16 mouse cellular contexts compared by ENCODE assay signal in genomic region chr2:93039706-93040105, GRCm38 (mm10). TPM values are rescaled to one million over a fixed set of nuclear protein-coding genes. Genes with fewer than 3 reads are reported as not detected.
DNase-seq lines count a peak whose midpoint lies in the region; ATAC-seq lines count a peak whose summit lies in the region.
"Had no signal": no experiment of that assay in that cellular context is flagged by ENCODE, and none has a peak within 500 bp of the region (broad histone marks: within the 10 kb centered on the region; RNA-seq: fewer than 3 reads in every experiment).

No protein-coding gene starts in this region.

- no peak overlapping the region for H3K4me2 ChIP-seq in heart, embryonic 14.5 days (ENCODE audit: low read length)
- no peak overlapping the region for H3K4me2 ChIP-seq in midbrain, embryonic 11.5 days
- no peak overlapping the region for H3K4me2 ChIP-seq in midbrain, embryonic 16.5 days (ENCODE audit: low read length)
- H3K4me2 ChIP-seq: forebrain, embryonic 13.5 days; hindbrain, embryonic 15.5 days had no signal

- H3K27ac ChIP-seq in heart, embryonic 14.5 days (replicated peaks in 1 of 2; ENCODE audit: control insufficient read depth in 1 of 2, insufficient read depth in 1 of 2, low read depth in 2 of 2, low read length in 2 of 2), result peak overlapping the region; percentile 25 to 79; a peak in 3 of 4 replicates
- H3K27ac ChIP-seq in midbrain, embryonic 11.5 days (ENCODE audit: low read depth, low read length), result no peak overlapping the region
- H3K27ac ChIP-seq in midbrain, embryonic 16.5 days (ENCODE audit: low read length), result no peak overlapping the region
- H3K27ac ChIP-seq: embryonic facial prominence, embryonic 10.5 days; forebrain, embryonic 13.5 days; hindbrain, embryonic 15.5 days had no signal

- peak; percentile 19 for DNase-seq in cerebellum, adult 8-10 months
- no peak for DNase-seq in cerebellum, postnatal 4 days (ENCODE audit: low spot score in 2 of 2)
- no peak for DNase-seq in heart, adult 9 months (ENCODE audit: low spot score in 2 of 2)
- peak; percentile 21 for DNase-seq in midbrain, embryonic 11.5 days (ENCODE audit: low spot score, missing footprints)
- no peak for DNase-seq in retina, embryonic 14.5 days (ENCODE audit: low spot score)
- DNase-seq: adrenal gland, adult 2 months; adrenal gland, postnatal 25 days; forebrain, postnatal 0 days; gastrocnemius, postnatal 14 days; kidney, adult 8-10 months had no signal

- H3K36me3 ChIP-seq in heart, embryonic 14.5 days (ENCODE audit: control insufficient read depth, insufficient read depth, low read length), result peaks cover 8% of the 10 kb centered on the region
- H3K36me3 ChIP-seq in midbrain, embryonic 11.5 days (ENCODE audit: control insufficient read depth, insufficient read depth, low read length), result no peaks in the 10 kb centered on the region
- H3K36me3 ChIP-seq in midbrain, embryonic 16.5 days (ENCODE audit: control insufficient read depth, insufficient read depth, low read length), result no peaks in the 10 kb centered on the region
- H3K36me3 ChIP-seq: hindbrain, embryonic 15.5 days had no signal

- peaks cover 41 to 71% of the 10 kb centered on the region in 2 experiments for H3K4me1 ChIP-seq in heart, embryonic 14.5 days (ENCODE audit: control insufficient read depth in 2 of 2, insufficient read depth in 2 of 2, low read length in 2 of 2)
- peaks cover 19% of the 10 kb centered on the region for H3K4me1 ChIP-seq in midbrain, embryonic 11.5 days (ENCODE audit: control insufficient read depth, insufficient read depth, low read length)
- H3K4me1 ChIP-seq in midbrain, embryonic 16.5 days (ENCODE audit: control insufficient read depth, insufficient read depth, low read length), result peaks cover 21% of the 10 kb centered on the region

- 83% methylated on average over 5 of the region's 5 CpGs for WGBS in heart, embryonic 14.5 days
- 85% methylated on average over 5 of the region's 5 CpGs for whole genome bisulfite sequencing in midbrain, embryonic 11.5 days
- WGBS in midbrain, embryonic 16.5 days, result 91% methylated on average over 5 of the region's 5 CpGs

- no peak for ATAC-seq in heart, embryonic 14.5 days (ENCODE audit: insufficient number of reproducible peaks, insufficient read depth, low FRiP score, low read depth)
- ATAC-seq in midbrain, embryonic 11.5 days (ENCODE audit: low FRiP score), result no peak
- ATAC-seq in midbrain, embryonic 16.5 days, result no peak
- ATAC-seq: forebrain, embryonic 13.5 days; forebrain, postnatal 0 days; intestine, embryonic 16.5 days had no signal

- no peak overlapping the region for H3K4me3 ChIP-seq in heart, embryonic 14.5 days (ENCODE audit: control insufficient read depth in 1 of 2, insufficient read depth in 1 of 2, low read depth in 1 of 2, low read length in 2 of 2)
- H3K4me3 ChIP-seq in midbrain, embryonic 11.5 days (ENCODE audit: low read depth, low read length), result no peak overlapping the region
- no peak overlapping the region for H3K4me3 ChIP-seq in midbrain, embryonic 16.5 days (ENCODE audit: low read depth, low read length)
- H3K4me3 ChIP-seq: embryonic facial prominence, embryonic 10.5 days; forebrain, embryonic 13.5 days; hindbrain, embryonic 15.5 days had no signal

- no peaks in the 10 kb centered on the region for H3K9me3 ChIP-seq in heart, embryonic 14.5 days (ENCODE audit: control insufficient read depth, low read length)
- no peaks in the 10 kb centered on the region for H3K9me3 ChIP-seq in midbrain, embryonic 11.5 days (ENCODE audit: control insufficient read depth, low read length)
- no peaks in the 10 kb centered on the region for H3K9me3 ChIP-seq in midbrain, embryonic 16.5 days (replicated peaks; ENCODE audit: control insufficient read depth, low read length, poor library complexity, severe bottlenecking)
- H3K9me3 ChIP-seq: embryonic facial prominence, embryonic 10.5 days; forebrain, embryonic 13.5 days; hindbrain, embryonic 15.5 days had no signal

- no peak overlapping the region for H3K9ac ChIP-seq in heart, embryonic 14.5 days (ENCODE audit: low read length)
- no peak overlapping the region for H3K9ac ChIP-seq in midbrain, embryonic 11.5 days (ENCODE audit: low read length)
- no peak overlapping the region for H3K9ac ChIP-seq in midbrain, embryonic 16.5 days (ENCODE audit: low read depth, low read length)
- H3K9ac ChIP-seq: forebrain, embryonic 13.5 days; forebrain, postnatal 0 days; hindbrain, embryonic 15.5 days had no signal

- H3K27me3 ChIP-seq in heart, embryonic 14.5 days (ENCODE audit: control insufficient read depth, insufficient read depth, low read length), result no peaks in the 10 kb centered on the region
- H3K27me3 ChIP-seq in midbrain, embryonic 11.5 days (ENCODE audit: control insufficient read depth, insufficient read depth, low read length), result no peaks in the 10 kb centered on the region
- H3K27me3 ChIP-seq in midbrain, embryonic 16.5 days (ENCODE audit: control insufficient read depth, insufficient read depth, low read depth, low read length), result no peaks in the 10 kb centered on the region
- H3K27me3 ChIP-seq: forebrain, embryonic 13.5 days; hindbrain, embryonic 15.5 days had no signal

RNA-seq across cellular contexts. Expression of gene Prdm11, which starts 6.3 kb away (rescaled TPM):
- polyA plus RNA-seq in heart, embryonic 14.5 days (2014; fragmentation: Nextera tagmentation; extraction: Ambion mirVana), result 3.3 and 4.2 TPM in 2 replicates
- 0.90 and 1.8 TPM in 2 replicates for polyA plus RNA-seq in midbrain, embryonic 11.5 days (2014; fragmentation: Nextera tagmentation; extraction: Ambion mirVana)
- 2.1 and 2.6 TPM in 2 replicates for polyA plus RNA-seq in midbrain, embryonic 16.5 days (2015; fragmentation: Nextera tagmentation; extraction: Ambion mirVana)

Comparison
In these comparisons a context has a peak if more than half of its experiments do, and no peak if none do; other contexts are left out.
1. DNase-seq: peak in cerebellum, adult 8-10 months (single experiment) and midbrain, embryonic 11.5 days (single experiment); none in cerebellum, postnatal 4 days (0 of 2), heart, adult 9 months (0 of 2) and retina, embryonic 14.5 days (single experiment).
2. H3K27ac ChIP-seq: peak in heart, embryonic 14.5 days (2 of 2); none in midbrain, embryonic 11.5 days (single experiment) and midbrain, embryonic 16.5 days (single experiment).